Mouse (Mus musculus): ENCODE measurements around the gene Gm11239. TPM values are rescaled to one million over a fixed set of nuclear protein-coding genes. Genes with fewer than 3 reads are reported as not detected.
"Not testable (repeated sequence)": the region's sequence is repeated elsewhere in the genome, so short reads cannot be mapped to it uniquely, and the experiment has no call there.

The Gm11239 gene
- polyA plus RNA-seq (2014; fragmentation: Nextera tagmentation; extraction: Ambion mirVana): not detected in 2 replicates

- H3K4me1 ChIP-seq (ENCODE audit: control insufficient read depth, insufficient read depth, low read length): not testable (repeated sequence)
These were observed at the start of gene Gm11239 for GRCm38 (mm10) chr4:73668054-73668453. TSS of gene Gm11239 (plus strand) at chr4:73668354.

GRCm38 (mm10) chr4:73622684-73623083, 45.5 kb upstream of the Gm11239 start, which contains the start of gene Gm11237:
TSS of gene Gm11237 (plus strand) at chr4:73622984.
- not testable (repeated sequence) for H3K36me3 ChIP-seq (ENCODE audit: control insufficient read depth, insufficient read depth, low read length); H3K4me1 ChIP-seq (ENCODE audit: control insufficient read depth, insufficient read depth, low read length); H3K9ac ChIP-seq (ENCODE audit: low read depth, low read length); H3K27ac ChIP-seq (ENCODE audit: low read depth, low read length); H3K4me2 ChIP-seq; H3K4me3 ChIP-seq (ENCODE audit: low read depth, low read length); H3K27me3 ChIP-seq (ENCODE audit: control insufficient read depth, insufficient read depth, low read length); ATAC-seq (replicated peaks; ENCODE audit: insufficient number of reproducible peaks, low FRiP score, low TSS enrichment); H3K9me3 ChIP-seq (replicated peaks; ENCODE audit: control insufficient read depth, low read length)
- no CpG with 5 or more reads among the region's 3 CpGs for WGBS (ENCODE audit: insufficient replicate concordance)

More at GRCm38 (mm10) chr4:73668054-73668453, at the start of gene Gm11239:
- H3K9me3 ChIP-seq (replicated peaks; ENCODE audit: control insufficient read depth, low read length); H3K4me3 ChIP-seq (ENCODE audit: low read depth, low read length); H3K36me3 ChIP-seq (ENCODE audit: control insufficient read depth, insufficient read depth, low read length); H3K27me3 ChIP-seq (ENCODE audit: control insufficient read depth, insufficient read depth, low read length); H3K9ac ChIP-seq (ENCODE audit: low read depth, low read length); H3K27ac ChIP-seq (ENCODE audit: low read depth, low read length); ATAC-seq (replicated peaks; ENCODE audit: insufficient number of reproducible peaks, low FRiP score, low TSS enrichment); H3K4me2 ChIP-seq: not testable (repeated sequence)
- WGBS (ENCODE audit: insufficient replicate concordance): no CpG with 5 or more reads among the region's 4 CpGs

GRCm38 (mm10) chr4:73637821-73638220, 30.3 kb upstream of the Gm11239 start, which contains the start of gene Gm11236:
TSS of gene Gm11236 (plus strand) at chr4:73638121.
- not testable (repeated sequence) for H3K27me3 ChIP-seq (ENCODE audit: control insufficient read depth, insufficient read depth, low read length); H3K27ac ChIP-seq (ENCODE audit: low read depth, low read length); H3K9me3 ChIP-seq (replicated peaks; ENCODE audit: control insufficient read depth, low read length); H3K36me3 ChIP-seq (ENCODE audit: control insufficient read depth, insufficient read depth, low read length); H3K9ac ChIP-seq (ENCODE audit: low read depth, low read length); ATAC-seq (replicated peaks; ENCODE audit: insufficient number of reproducible peaks, low FRiP score, low TSS enrichment); H3K4me1 ChIP-seq (ENCODE audit: control insufficient read depth, insufficient read depth, low read length); H3K4me2 ChIP-seq; H3K4me3 ChIP-seq (ENCODE audit: low read depth, low read length)
- WGBS (ENCODE audit: insufficient replicate concordance): no CpG with 5 or more reads among the region's 4 CpGs

GRCm38 (mm10) chr4:73661864-73662263, 6.3 kb upstream of the Gm11239 start:
- not testable (repeated sequence) for H3K27ac ChIP-seq (ENCODE audit: low read depth, low read length); H3K27me3 ChIP-seq (ENCODE audit: control insufficient read depth, insufficient read depth, low read length); H3K4me2 ChIP-seq; H3K9me3 ChIP-seq (replicated peaks; ENCODE audit: control insufficient read depth, low read length); H3K9ac ChIP-seq (ENCODE audit: low read depth, low read length); ATAC-seq (replicated peaks; ENCODE audit: insufficient number of reproducible peaks, low FRiP score, low TSS enrichment); H3K4me1 ChIP-seq (ENCODE audit: control insufficient read depth, insufficient read depth, low read length); H3K36me3 ChIP-seq (ENCODE audit: control insufficient read depth, insufficient read depth, low read length); H3K4me3 ChIP-seq (ENCODE audit: low read depth, low read length)
- WGBS (ENCODE audit: insufficient replicate concordance): 79% methylated on average over 4 of the region's 4 CpGs

- not testable (repeated sequence) for H3K9me3 ChIP-seq (replicated peaks; ENCODE audit: control insufficient read depth, low read length); H3K4me3 ChIP-seq (ENCODE audit: low read depth, low read length); H3K9ac ChIP-seq (ENCODE audit: low read depth, low read length); H3K4me2 ChIP-seq; H3K4me1 ChIP-seq (ENCODE audit: control insufficient read depth, insufficient read depth, low read length); ATAC-seq (replicated peaks; ENCODE audit: insufficient number of reproducible peaks, low FRiP score, low TSS enrichment); H3K27me3 ChIP-seq (ENCODE audit: control insufficient read depth, insufficient read depth, low read length); H3K27ac ChIP-seq (ENCODE audit: low read depth, low read length); H3K36me3 ChIP-seq (ENCODE audit: control insufficient read depth, insufficient read depth, low read length)
- no CpG with 5 or more reads among the region's 4 CpGs for whole genome bisulfite sequencing (ENCODE audit: insufficient replicate concordance)
These were observed 15.1 kb downstream of the Gm11239 start, which contains the start of gene Gm428 for GRCm38 (mm10) chr4:73683216-73683615. TSS of gene Gm428 (plus strand) at chr4:73683516.

- H3K36me3 ChIP-seq (ENCODE audit: control insufficient read depth, insufficient read depth, low read length): no peaks in the 10 kb centered on the region
- no peaks in the 10 kb centered on the region for H3K9me3 ChIP-seq (replicated peaks; ENCODE audit: control insufficient read depth, low read length)
- H3K4me1 ChIP-seq (ENCODE audit: control insufficient read depth, insufficient read depth, low read length): no peaks in the 10 kb centered on the region
- no peak overlapping the region for H3K4me3 ChIP-seq (ENCODE audit: low read depth, low read length)
- no peak overlapping the region for H3K27ac ChIP-seq (ENCODE audit: low read depth, low read length)
- 83% methylated on average over 1 of the region's 1 CpGs for WGBS (ENCODE audit: insufficient replicate concordance)
- H3K4me2 ChIP-seq: no peak overlapping the region
- no peak overlapping the region for H3K9ac ChIP-seq (ENCODE audit: low read depth, low read length)
- H3K27me3 ChIP-seq (ENCODE audit: control insufficient read depth, insufficient read depth, low read length): no peaks in the 10 kb centered on the region
- no peak for ATAC-seq (replicated peaks; ENCODE audit: insufficient number of reproducible peaks, low FRiP score, low TSS enrichment)
These were observed 50.6 kb downstream of the Gm11239 start for GRCm38 (mm10) chr4:73718761-73719160.

- no peak overlapping the region for H3K4me2 ChIP-seq
- no peak overlapping the region for H3K27ac ChIP-seq (ENCODE audit: low read depth, low read length)
- no peak for ATAC-seq (replicated peaks; ENCODE audit: insufficient number of reproducible peaks, low FRiP score, low TSS enrichment)
- no peaks in the 10 kb centered on the region for H3K36me3 ChIP-seq (ENCODE audit: control insufficient read depth, insufficient read depth, low read length)
- no peak overlapping the region for H3K9ac ChIP-seq (ENCODE audit: low read depth, low read length)
- H3K4me3 ChIP-seq (ENCODE audit: low read depth, low read length): no peak overlapping the region
- no peaks in the 10 kb centered on the region for H3K4me1 ChIP-seq (ENCODE audit: control insufficient read depth, insufficient read depth, low read length)
- H3K9me3 ChIP-seq (replicated peaks; ENCODE audit: control insufficient read depth, low read length): no peaks in the 10 kb centered on the region
- no peaks in the 10 kb centered on the region for H3K27me3 ChIP-seq (ENCODE audit: control insufficient read depth, insufficient read depth, low read length)
These were observed 51.7 kb downstream of the Gm11239 start for GRCm38 (mm10) chr4:73719819-73720218.

Other genes with a start within 250 kb of the Gm11239 start
- gene Gm11238, start 60.5 kb upstream of the Gm11239 start, polyA plus RNA-seq (2014; fragmentation: Nextera tagmentation; extraction: Ambion mirVana): not detected in 2 replicates
- not detected in 2 replicates for gene Gm11237, start 45.4 kb upstream of the Gm11239 start, polyA plus RNA-seq (2014; fragmentation: Nextera tagmentation; extraction: Ambion mirVana)
- gene Gm11236, start 30.2 kb upstream of the Gm11239 start, polyA plus RNA-seq (2014; fragmentation: Nextera tagmentation; extraction: Ambion mirVana): not detected in 2 replicates
- not detected in 2 replicates for gene Gm428, start 15.2 kb downstream of the Gm11239 start, polyA plus RNA-seq (2014; fragmentation: Nextera tagmentation; extraction: Ambion mirVana)
- 1.2 and 1.7 TPM in 2 replicates for gene Rasef, start 122.6 kb downstream of the Gm11239 start, polyA plus RNA-seq (2014; fragmentation: Nextera tagmentation; extraction: Ambion mirVana)
- gene Gm11758, start 207.9 kb downstream of the Gm11239 start, polyA plus RNA-seq (2014; fragmentation: Nextera tagmentation; extraction: Ambion mirVana): not detected in 2 replicates
- not detected in 2 replicates for gene Gm11757, start 222.8 kb downstream of the Gm11239 start, polyA plus RNA-seq (2014; fragmentation: Nextera tagmentation; extraction: Ambion mirVana)
- not detected in 2 replicates for gene Gm13871, start 237.6 kb downstream of the Gm11239 start, polyA plus RNA-seq (2014; fragmentation: Nextera tagmentation; extraction: Ambion mirVana)

Measured in heart, embryonic 11.5 days (tissue).